Mouse (Mus musculus) left cerebral cortex, postnatal 10 days (tissue): Measurements from ENCODE around the gene Stard3. TPM values are rescaled to one million over a fixed set of nuclear protein-coding genes. Genes with fewer than 3 reads are reported as not detected.
"Not testable (repeated sequence)": the region's sequence is repeated elsewhere in the genome, so short reads cannot be mapped to it uniquely, and the experiment has no call there.

ENCODE experiments used
- DNase-seq, 2 experiments: peaks; one replicate each; pipeline ENCODE4 v3.0.0; 2021 to 2022; ENCODE audit warnings: low spot score in 2 of 2, mixed read lengths in 1 of 2; ENCODE audit errors: extremely low spot score in 1 of 2
- intact Hi-C: fragments of 180-260 bp; cut with DNase I; formaldehyde crosslinking; loops from one replicate; pipeline ENCODE4 v1.15.1; 2025
- total RNA-seq, 2 experiments: library from RNA; stranded (reverse); gene quantifications; 2 replicates each; pipeline ENCODE4 v1.2.3; 2021

The Stard3 gene
- total RNA-seq, 2 experiments from 2014 or later: 19.8 to 20.2 TPM

GRCm38 (mm10) chr11:98366290-98366689 lies 8.1 kb downstream of the Stard3 start:
- intact Hi-C loops: no loop called here
- DNase-seq: no peak

GRCm38 (mm10) chr11:98367171-98367862 lies 9.1 kb downstream of the Stard3 start:
- DNase-seq: peak; percentile 48 to 58
- intact Hi-C loops: no loop called here

- no peak for DNase-seq
- intact Hi-C loops: no loop called here
Observed at GRCm38 (mm10) chr11:98367863-98368186, 9.7 kb downstream of the Stard3 start.

- DNase-seq: no peak
- intact Hi-C loops: no loop called here
Observed at GRCm38 (mm10) chr11:98369337-98369736, 11.2 kb downstream of the Stard3 start.

GRCm38 (mm10) chr11:98370588-98370987 lies 12.4 kb downstream of the Stard3 start:
- intact Hi-C loops: no loop called here
- no peak for DNase-seq

- DNase-seq: no peak
- intact Hi-C loops: no loop called here
Observed at GRCm38 (mm10) chr11:98371556-98372240, 13.5 kb downstream of the Stard3 start.

GRCm38 (mm10) chr11:98372406-98372805 lies 14.2 kb downstream of the Stard3 start:
- intact Hi-C loops: no loop called here
- peak in 1 of 2 experiments; percentile 67 for DNase-seq

- DNase-seq: no peak
- intact Hi-C loops: no loop called here
Observed at GRCm38 (mm10) chr11:98373244-98373643, 15.1 kb downstream of the Stard3 start.

- intact Hi-C loops: no loop called here
- no peak for DNase-seq
Observed at GRCm38 (mm10) chr11:98374266-98374665, 16.1 kb downstream of the Stard3 start.

GRCm38 (mm10) chr11:98376756-98377155 lies 18.6 kb downstream of the Stard3 start:
- intact Hi-C loops: no loop called here
- no peak for DNase-seq

- no peak for DNase-seq
- intact Hi-C loops: no loop called here
Observed at GRCm38 (mm10) chr11:98377787-98378186, 19.6 kb downstream of the Stard3 start.

- DNase-seq: no peak
- intact Hi-C loops: no loop called here
Observed at GRCm38 (mm10) chr11:98379379-98379778, 21.2 kb downstream of the Stard3 start.

GRCm38 (mm10) chr11:98380106-98380505 lies 21.9 kb downstream of the Stard3 start:
- intact Hi-C loops: no loop called here

GRCm38 (mm10) chr11:98381651-98382050 lies 23.5 kb downstream of the Stard3 start:
- intact Hi-C loops: no loop called here
- DNase-seq: no peak

More at GRCm38 (mm10) chr11:98380106-98380505, 21.9 kb downstream of the Stard3 start:
- no peak for DNase-seq

- intact Hi-C loops, DNase-seq: not testable (repeated sequence)
Observed at GRCm38 (mm10) chr11:98382405-98382804, 24.2 kb downstream of the Stard3 start.

GRCm38 (mm10) chr11:98383261-98384030 lies 25.3 kb downstream of the Stard3 start, which contains the start of gene Tcap:
Gene Tcap, plus strand, starts transcription at chr11:98383811.
- intact Hi-C loops: no loop called here
- no peak for DNase-seq

- intact Hi-C loops: no loop called here
- DNase-seq: no peak
Observed at GRCm38 (mm10) chr11:98384216-98384615, 26.0 kb downstream of the Stard3 start.

GRCm38 (mm10) chr11:98384721-98385637 lies 26.8 kb downstream of the Stard3 start:
- intact Hi-C loops: no loop called here
- no peak for DNase-seq
